ENCODE assay signal across 14 mouse cellular contexts in the genomic region with DNA sequence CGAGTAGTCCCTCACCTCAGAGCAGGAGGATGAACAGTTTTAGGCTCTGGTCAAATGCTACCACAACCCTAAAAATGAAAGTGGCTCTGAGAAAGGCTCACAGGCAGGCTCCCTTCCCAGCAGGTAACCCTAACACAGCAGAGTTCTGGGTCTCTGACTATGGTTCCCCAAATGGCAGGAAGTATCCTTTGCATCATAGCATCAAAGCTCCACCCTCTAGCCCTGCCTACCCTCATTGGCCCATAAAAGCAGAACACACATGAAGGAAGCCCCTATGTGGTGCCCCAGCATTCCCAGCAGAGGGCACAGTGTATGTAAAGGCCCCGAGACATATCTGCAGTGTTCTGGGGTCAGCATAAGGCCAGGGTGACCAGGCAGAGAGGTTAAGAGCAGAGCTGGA.
DNase-seq lines count a peak whose midpoint lies in the region; ATAC-seq and TF ChIP-seq lines count a peak whose summit lies in the region.
"Had no signal": no experiment of that assay in that cellular context is flagged by ENCODE, and none has a peak within 500 bp of the region (broad histone marks: within the 10 kb centered on the region; RNA-seq: fewer than 3 reads in every experiment).

No protein-coding gene starts in this region.

- no peaks in the 10 kb centered on the region for H3K36me3 ChIP-seq in G1E (replicated peaks)
- no peaks in the 10 kb centered on the region for H3K36me3 ChIP-seq in liver, embryonic 13.5 days
- no peaks in the 10 kb centered on the region for H3K36me3 ChIP-seq in spleen, adult 2 months (ENCODE audit: control insufficient read depth, insufficient read depth, low read length)
- no peaks in the 10 kb centered on the region for H3K36me3 ChIP-seq in midbrain, embryonic 16.5 days (ENCODE audit: control insufficient read depth, insufficient read depth, low read length)
- H3K36me3 ChIP-seq: embryonic facial prominence, embryonic 13.5 days; forebrain, embryonic 15.5 days; hindbrain, embryonic 10.5 days had no signal

- no peak overlapping the region for H3K9ac ChIP-seq in liver, embryonic 13.5 days
- H3K9ac ChIP-seq in midbrain, embryonic 16.5 days (ENCODE audit: low read depth, low read length), result no peak overlapping the region
- H3K9ac ChIP-seq: embryonic facial prominence, embryonic 13.5 days; forebrain, embryonic 15.5 days had no signal

- TF ChIP-seq CTCF in G1E (IDR thresholded peaks at IDR 0.05; ENCODE audit: low read depth, low read length), result no peak
- peak; percentile 15; the same call in 1 of the 2 replicates for TF ChIP-seq CTCF in spleen, adult 2 months (IDR thresholded peaks at IDR 0.05; ENCODE audit: extremely low read depth, insufficient read depth, insufficient read length, insufficient replicate concordance)

- peaks cover 8% of the 10 kb centered on the region for H3K27me3 ChIP-seq in G1E (ENCODE audit: insufficient read depth, low read length)
- no peaks in the 10 kb centered on the region for H3K27me3 ChIP-seq in liver, embryonic 13.5 days
- no peaks in the 10 kb centered on the region for H3K27me3 ChIP-seq in spleen, adult 2 months (ENCODE audit: control insufficient read depth, insufficient read depth, low read length)
- H3K27me3 ChIP-seq in midbrain, embryonic 16.5 days (ENCODE audit: control insufficient read depth, insufficient read depth, low read depth, low read length), result no peaks in the 10 kb centered on the region
- H3K27me3 ChIP-seq: embryonic facial prominence, embryonic 13.5 days; forebrain, embryonic 15.5 days had no signal

- no peak overlapping the region for H3K4me2 ChIP-seq in liver, embryonic 13.5 days
- no peak overlapping the region for H3K4me2 ChIP-seq in midbrain, embryonic 16.5 days (ENCODE audit: low read length)
- H3K4me2 ChIP-seq: embryonic facial prominence, embryonic 13.5 days; forebrain, embryonic 15.5 days had no signal

- no peaks in the 10 kb centered on the region for H3K4me1 ChIP-seq in G1E (ENCODE audit: insufficient read depth, low read depth, low read length)
- H3K4me1 ChIP-seq in liver, embryonic 13.5 days (replicated peaks), result no peaks in the 10 kb centered on the region
- H3K4me1 ChIP-seq in spleen, adult 2 months (ENCODE audit: control insufficient read depth, insufficient read depth, insufficient read length), result peaks cover 2% of the 10 kb centered on the region; the same call in 1 of the 2 replicates
- H3K4me1 ChIP-seq in midbrain, embryonic 16.5 days (ENCODE audit: control insufficient read depth, insufficient read depth, low read length), result no peaks in the 10 kb centered on the region
- H3K4me1 ChIP-seq: embryonic facial prominence, embryonic 13.5 days had no signal

- no peaks in the 10 kb centered on the region for H3K9me3 ChIP-seq in G1E (replicated peaks)
- no peaks in the 10 kb centered on the region for H3K9me3 ChIP-seq in liver, embryonic 13.5 days (replicated peaks)
- no peaks in the 10 kb centered on the region for H3K9me3 ChIP-seq in midbrain, embryonic 16.5 days (replicated peaks; ENCODE audit: control insufficient read depth, low read length, poor library complexity, severe bottlenecking)
- H3K9me3 ChIP-seq: embryonic facial prominence, embryonic 13.5 days; forebrain, embryonic 15.5 days; hindbrain, embryonic 10.5 days had no signal

- DNase-seq in A20 (ENCODE audit: low read depth, low spot score), result peak; percentile 73
- peak; percentile 9 for DNase-seq in G1E (ENCODE audit: low spot score)
- DNase-seq in liver, embryonic 13.5 days, result no peak
- peak; percentile 68 to 70 for DNase-seq in spleen, adult 2 months (ENCODE audit: low read depth in 1 of 2, low spot score in 2 of 2)
- no peak for DNase-seq in adrenal gland, adult 18-20 months (ENCODE audit: low spot score in 2 of 2)
- no peak for DNase-seq in adrenal gland, adult 2 months
- no peak for DNase-seq in right cerebral cortex, adult 18-20 months
- DNase-seq: cerebellum, postnatal 25 days; kidney, adult 18-20 months had no signal

- TF ChIP-seq POLR2A in spleen, adult 2 months (IDR thresholded peaks at IDR 0.05; ENCODE audit: low read depth, low read length), result no peak

- no peak overlapping the region for H3K4me3 ChIP-seq in G1E (ENCODE audit: low read depth, low read length)
- no peak overlapping the region for H3K4me3 ChIP-seq in liver, embryonic 13.5 days (replicated peaks)
- no peak overlapping the region for H3K4me3 ChIP-seq in spleen, adult 2 months (ENCODE audit: extremely low read depth, insufficient read depth, insufficient read length)
- H3K4me3 ChIP-seq in midbrain, embryonic 16.5 days (ENCODE audit: low read depth, low read length), result no peak overlapping the region
- H3K4me3 ChIP-seq: embryonic facial prominence, embryonic 13.5 days; forebrain, embryonic 15.5 days; hindbrain, embryonic 10.5 days had no signal

- H3K27ac ChIP-seq in liver, embryonic 13.5 days, result no peak overlapping the region
- peak overlapping the region; percentile 2; the same call in 1 of the 2 replicates for H3K27ac ChIP-seq in spleen, adult 2 months (ENCODE audit: insufficient read depth, low read length)
- no peak overlapping the region for H3K27ac ChIP-seq in midbrain, embryonic 16.5 days (ENCODE audit: low read length)
- H3K27ac ChIP-seq: embryonic facial prominence, embryonic 13.5 days; forebrain, embryonic 15.5 days; hindbrain, embryonic 10.5 days had no signal

- WGBS in liver, embryonic 13.5 days (ENCODE audit: insufficient replicate concordance), result 33% methylated on average over 2 of the region's 2 CpGs
- 23% methylated on average over 2 of the region's 2 CpGs for WGBS in spleen, adult 2 months
- WGBS in midbrain, embryonic 16.5 days, result 84% methylated on average over 2 of the region's 2 CpGs

- ATAC-seq in G1E (ENCODE audit: extremely low read depth, insufficient number of reproducible peaks, low FRiP score, poor library complexity, severe bottlenecking), result no peak
- peak; percentile 34; the same call in 1 of the 2 replicates for ATAC-seq in liver, embryonic 13.5 days (ENCODE audit: low read depth)
- no peak for ATAC-seq in midbrain, embryonic 16.5 days
- ATAC-seq: activated CD4-positive, CD25-positive, alpha-beta regulatory T cell, adult 4 months; forebrain, embryonic 15.5 days had no signal

Comparison
In these comparisons a context has a peak if more than half of its experiments do, and no peak if none do; other contexts are left out.
1. DNase-seq: peak in A20 (single experiment), G1E (single experiment) and spleen, adult 2 months (2 of 2); none in liver, embryonic 13.5 days (single experiment), adrenal gland, adult 18-20 months (0 of 2), adrenal gland, adult 2 months (single experiment) and right cerebral cortex, adult 18-20 months (single experiment).